Mouse (Mus musculus): ENCODE results near the gene Cds1. TPM values are rescaled to one million over a fixed set of nuclear protein-coding genes. Genes with fewer than 3 reads are reported as not detected.

Cds1 gene
- polyA plus RNA-seq, 1 experiment from 2014 or later: 0.64 TPM

GRCm38 (mm10) chr5:101757669-101758068, 7.3 kb upstream of the Cds1 start:
- peak; percentile 20 for DNase-seq (ENCODE audit: low spot score)

GRCm38 (mm10) chr5:101761685-101762084, 3.2 kb upstream of the Cds1 start:
- Histone ChIP-seq H3K36me3 (no peaks in the 10 kb centered on the region), H3K27ac (no peak overlapping the region), H3K4me1 (peaks cover 9% of the 10 kb centered on the region; the same call in 1 of the 2 replicates), H3K9me3 (no peaks in the 10 kb centered on the region), H3K27me3 (ENCODE audit: insufficient read depth, poor library complexity, severe bottlenecking) (peaks cover 50% of the 10 kb centered on the region), H3K4me3 (no peak overlapping the region)
- 64% methylated on average over 4 of the region's 4 CpGs for WGBS
- DNase-seq (ENCODE audit: low spot score): peak; percentile 30

More at GRCm38 (mm10) chr5:101757669-101758068, 7.3 kb upstream of the Cds1 start:
- Histone ChIP-seq H3K4me1 (no peaks in the 10 kb centered on the region), H3K9me3 (no peaks in the 10 kb centered on the region), H3K27ac (no peak overlapping the region), H3K4me3 (no peak overlapping the region), H3K27me3 (ENCODE audit: insufficient read depth, poor library complexity, severe bottlenecking) (peaks cover 10% of the 10 kb centered on the region; the same call in 1 of the 2 replicates), H3K36me3 (no peaks in the 10 kb centered on the region)

DNA sequence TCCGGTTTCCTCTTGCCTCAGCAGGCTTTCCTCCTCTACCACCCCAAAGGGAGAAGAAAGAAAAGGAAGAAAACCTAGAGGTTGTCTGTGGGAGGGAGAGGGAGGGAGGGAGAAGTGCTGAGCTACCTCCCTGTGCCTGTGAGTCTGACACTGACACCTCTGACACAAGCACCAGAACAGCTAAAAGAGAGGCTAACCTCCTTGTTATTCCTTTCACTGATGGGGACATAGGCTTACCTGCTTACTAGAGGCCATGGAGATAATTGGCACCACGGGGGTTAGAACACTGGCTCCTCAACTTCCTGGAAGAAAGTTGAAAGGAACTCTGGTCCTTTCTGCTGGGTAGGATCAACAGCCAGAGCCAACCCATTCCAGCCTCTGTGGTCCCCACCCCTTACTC, 1.4 kb upstream of the Cds1 start:
- Histone ChIP-seq H3K4me1 (peaks cover 9% of the 10 kb centered on the region; the same call in 1 of the 2 replicates), H3K27me3 (ENCODE audit: insufficient read depth, poor library complexity, severe bottlenecking) (peaks cover 69% of the 10 kb centered on the region), H3K4me3 (no peak overlapping the region), H3K27ac (no peak overlapping the region), H3K36me3 (no peaks in the 10 kb centered on the region), H3K9me3 (no peaks in the 10 kb centered on the region)
- DNase-seq (ENCODE audit: low spot score): peak; percentile 55
- WGBS: 7% methylated on average over 2 of the region's 2 CpGs

DNA sequence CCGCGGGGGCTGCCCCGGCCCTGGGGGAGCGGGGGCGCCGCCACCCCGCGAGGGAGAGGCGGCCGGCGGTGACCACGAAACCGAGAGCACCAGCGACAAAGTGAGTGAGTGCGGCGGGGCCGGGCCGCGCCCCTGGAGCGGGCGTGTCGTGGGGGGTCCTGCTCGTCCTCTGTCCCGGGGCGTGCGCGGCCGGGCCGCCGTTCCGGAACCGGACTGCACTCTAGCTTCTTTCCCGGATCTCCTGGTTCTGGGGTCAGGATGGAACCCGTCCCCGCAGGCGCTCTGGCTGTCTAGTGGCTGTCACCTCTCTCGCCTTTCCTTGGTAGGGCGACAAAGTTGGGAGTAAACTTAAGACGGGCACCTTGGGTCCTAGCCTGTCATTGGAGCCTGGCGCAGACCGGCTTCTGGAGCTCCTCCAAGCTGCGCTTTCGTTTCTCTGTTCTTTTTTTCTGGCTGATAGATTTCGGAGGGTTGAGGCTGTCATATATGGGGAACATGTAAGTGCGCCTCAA, 516 bp downstream of the Cds1 start:
- H3K27ac ChIP-seq: peak overlapping the region; percentile 63
- 1% methylated on average over 41 of the region's 45 CpGs for WGBS
- no peak for DNase-seq (ENCODE audit: low spot score)

DNA sequence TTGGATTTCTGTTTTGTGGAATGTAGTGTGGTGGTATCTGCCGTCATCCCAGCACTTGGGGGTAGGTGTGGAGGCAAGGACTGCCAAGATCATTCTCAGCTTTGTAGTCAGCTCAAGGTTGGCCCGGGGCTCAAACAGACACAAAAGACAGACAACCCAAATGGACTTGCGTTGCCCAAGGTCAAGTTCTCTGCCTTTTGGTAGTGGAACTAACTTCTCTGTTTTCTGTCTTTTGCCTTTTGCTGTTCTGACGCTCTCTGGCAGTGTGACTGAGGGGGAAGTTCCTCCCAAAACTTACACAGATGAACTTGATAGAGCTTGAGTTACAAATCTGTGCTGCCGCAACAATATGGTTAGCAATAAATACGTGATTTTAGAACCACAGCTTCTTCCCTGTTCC, 1.3 kb downstream of the Cds1 start:
- Histone ChIP-seq H3K27me3 (ENCODE audit: insufficient read depth, poor library complexity, severe bottlenecking) (peaks cover 86% of the 10 kb centered on the region), H3K4me3 (no peak overlapping the region), H3K36me3 (no peaks in the 10 kb centered on the region), H3K4me1 (peaks cover 9% of the 10 kb centered on the region; the same call in 1 of the 2 replicates), H3K27ac (no peak overlapping the region), H3K9me3 (no peaks in the 10 kb centered on the region)
- WGBS: 36% methylated on average over 6 of the region's 6 CpGs
- no peak for DNase-seq (ENCODE audit: low spot score)

More for the DNA sequence above, 516 bp downstream of the Cds1 start:
- Histone ChIP-seq H3K9me3 (no peaks in the 10 kb centered on the region), H3K4me1 (peaks cover 9% of the 10 kb centered on the region; the same call in 1 of the 2 replicates), H3K36me3 (no peaks in the 10 kb centered on the region), H3K4me3 (peak overlapping the region; percentile 86), H3K27me3 (ENCODE audit: insufficient read depth, poor library complexity, severe bottlenecking) (peaks cover 85% of the 10 kb centered on the region)

DNA sequence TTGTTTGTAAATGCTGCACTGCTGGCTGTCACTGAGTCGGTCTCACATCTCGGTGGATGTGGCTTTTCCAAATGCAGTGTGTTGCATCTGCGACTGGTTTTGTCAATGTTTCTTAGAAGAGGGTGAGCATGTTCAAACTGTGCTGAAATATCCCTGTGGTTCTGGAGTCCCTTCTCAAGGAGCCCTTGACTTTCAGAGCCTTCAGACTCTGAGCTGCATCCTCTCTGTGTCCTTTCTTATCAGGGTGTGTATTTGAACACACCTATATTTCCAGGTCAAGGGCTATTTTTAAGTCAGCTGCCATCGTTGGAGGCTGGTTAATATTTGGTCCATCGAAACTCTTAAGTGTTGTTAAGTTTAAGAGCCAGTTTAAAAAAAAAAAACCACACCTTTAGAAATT, 2.2 kb downstream of the Cds1 start:
- no peak overlapping the region for H3K4me3 ChIP-seq
- no peaks in the 10 kb centered on the region for H3K36me3 ChIP-seq
- 52% methylated on average over 5 of the region's 5 CpGs for WGBS
- peaks cover 9% of the 10 kb centered on the region; the same call in 1 of the 2 replicates for H3K4me1 ChIP-seq
- no peak overlapping the region for H3K27ac ChIP-seq
- no peak for DNase-seq (ENCODE audit: low spot score)
- no peaks in the 10 kb centered on the region for H3K9me3 ChIP-seq
- H3K27me3 ChIP-seq (ENCODE audit: insufficient read depth, poor library complexity, severe bottlenecking): peaks cover 87% of the 10 kb centered on the region

DNA sequence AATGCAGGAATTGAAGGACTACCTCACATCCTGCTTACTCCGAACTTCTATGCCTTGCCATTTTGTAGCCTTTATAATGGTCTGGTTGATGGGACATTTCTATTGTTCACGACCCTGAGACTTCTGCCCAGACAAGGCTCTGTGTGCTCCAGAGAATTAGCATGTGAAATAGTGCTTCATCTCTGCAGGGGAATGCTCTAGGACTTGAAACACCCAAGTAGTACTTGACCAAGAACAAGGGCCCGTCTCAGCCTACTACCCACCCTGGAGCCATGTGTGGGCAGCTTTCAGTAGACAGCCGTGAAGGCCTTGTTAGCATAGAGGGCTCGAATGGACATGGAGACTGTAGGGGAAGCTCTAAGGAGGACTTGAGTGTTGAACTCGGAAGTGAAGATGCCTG, 2.6 kb downstream of the Cds1 start:
- WGBS: 74% methylated on average over 6 of the region's 6 CpGs
- Histone ChIP-seq H3K27ac (no peak overlapping the region), H3K36me3 (no peaks in the 10 kb centered on the region), H3K4me3 (no peak overlapping the region), H3K27me3 (ENCODE audit: insufficient read depth, poor library complexity, severe bottlenecking) (peaks cover 83% of the 10 kb centered on the region), H3K9me3 (no peaks in the 10 kb centered on the region), H3K4me1 (peaks cover 9% of the 10 kb centered on the region; the same call in 1 of the 2 replicates)
- DNase-seq (ENCODE audit: low spot score): no peak

DNA sequence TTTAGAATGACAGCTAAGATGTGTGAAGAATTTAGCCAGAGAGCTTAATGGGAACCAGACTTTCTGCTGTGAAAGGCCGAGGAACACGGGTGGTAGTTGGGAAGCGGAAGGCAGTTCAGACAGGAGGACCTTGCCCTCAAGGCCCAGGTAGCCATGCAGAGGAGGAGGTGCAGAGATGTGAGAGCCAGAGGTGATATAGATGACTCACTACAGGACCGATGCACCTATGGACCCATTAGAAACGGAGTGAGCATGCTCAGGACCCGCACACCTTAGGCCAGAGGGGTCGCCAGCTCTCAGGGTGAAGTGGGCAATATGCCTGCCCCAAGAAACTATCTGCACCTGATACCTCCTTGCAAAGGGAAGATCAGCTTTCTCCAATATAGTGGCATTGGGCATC, 3.6 kb downstream of the Cds1 start:
- Histone ChIP-seq H3K9me3 (no peaks in the 10 kb centered on the region), H3K27me3 (ENCODE audit: insufficient read depth, poor library complexity, severe bottlenecking) (peaks cover 75% of the 10 kb centered on the region)
- DNase-seq (ENCODE audit: low spot score): no peak

GRCm38 (mm10) chr5:101772621-101773020, 7.7 kb downstream of the Cds1 start:
- H3K4me3 ChIP-seq: no peak overlapping the region
- no peaks in the 10 kb centered on the region for H3K36me3 ChIP-seq
- no peak overlapping the region for H3K27ac ChIP-seq
- WGBS: 88% methylated on average over 9 of the region's 9 CpGs
- no peaks in the 10 kb centered on the region for H3K9me3 ChIP-seq
- no peak for DNase-seq (ENCODE audit: low spot score)
- peaks cover 40% of the 10 kb centered on the region for H3K27me3 ChIP-seq (ENCODE audit: insufficient read depth, poor library complexity, severe bottlenecking)
- H3K4me1 ChIP-seq: no peaks in the 10 kb centered on the region

More for the DNA sequence above, 3.6 kb downstream of the Cds1 start:
- 86% methylated on average over 7 of the region's 7 CpGs for WGBS
- peaks cover 9% of the 10 kb centered on the region; the same call in 1 of the 2 replicates for H3K4me1 ChIP-seq
- no peak overlapping the region for H3K4me3 ChIP-seq
- H3K27ac ChIP-seq: no peak overlapping the region
- no peaks in the 10 kb centered on the region for H3K36me3 ChIP-seq

GRCm38 (mm10) chr5:101775262-101775661, 10.3 kb downstream of the Cds1 start:
- H3K36me3 ChIP-seq: no peaks in the 10 kb centered on the region
- no peak overlapping the region for H3K27ac ChIP-seq
- H3K4me3 ChIP-seq: no peak overlapping the region

DNA sequence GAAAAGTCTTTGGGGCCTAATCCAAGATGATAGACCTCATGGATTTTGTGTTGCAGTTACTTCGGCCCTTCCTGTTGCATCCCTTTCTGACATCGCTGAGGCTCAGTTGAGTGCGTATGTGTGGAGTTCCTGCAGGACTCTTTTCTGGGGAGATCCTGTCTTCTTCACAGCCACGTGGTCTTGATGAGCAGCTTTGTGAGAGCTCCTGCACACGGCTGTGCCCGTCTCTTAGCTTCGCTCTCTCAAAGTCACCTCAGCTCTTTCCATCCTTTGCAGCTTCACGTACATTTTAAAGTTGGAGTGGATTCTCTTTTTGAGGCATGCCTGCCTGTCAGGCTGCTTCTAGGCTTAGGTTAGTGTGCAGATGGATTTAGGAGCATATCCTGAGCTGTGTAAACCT, 11.6 kb downstream of the Cds1 start:
- DNase-seq (ENCODE audit: low spot score): no peak
- no peak overlapping the region for H3K27ac ChIP-seq
- H3K36me3 ChIP-seq: no peaks in the 10 kb centered on the region
- peaks cover 10% of the 10 kb centered on the region for H3K27me3 ChIP-seq (ENCODE audit: insufficient read depth, poor library complexity, severe bottlenecking)
- H3K4me1 ChIP-seq: no peaks in the 10 kb centered on the region
- 79% methylated on average over 8 of the region's 8 CpGs for WGBS
- no peaks in the 10 kb centered on the region for H3K9me3 ChIP-seq
- no peak overlapping the region for H3K4me3 ChIP-seq

More at GRCm38 (mm10) chr5:101775262-101775661, 10.3 kb downstream of the Cds1 start:
- DNase-seq (ENCODE audit: low spot score): peak; percentile 14
- no peaks in the 10 kb centered on the region for H3K4me1 ChIP-seq
- H3K9me3 ChIP-seq: no peaks in the 10 kb centered on the region
- peaks cover 15% of the 10 kb centered on the region for H3K27me3 ChIP-seq (ENCODE audit: insufficient read depth, poor library complexity, severe bottlenecking)
- 85% methylated on average over 8 of the region's 8 CpGs for WGBS

DNA sequence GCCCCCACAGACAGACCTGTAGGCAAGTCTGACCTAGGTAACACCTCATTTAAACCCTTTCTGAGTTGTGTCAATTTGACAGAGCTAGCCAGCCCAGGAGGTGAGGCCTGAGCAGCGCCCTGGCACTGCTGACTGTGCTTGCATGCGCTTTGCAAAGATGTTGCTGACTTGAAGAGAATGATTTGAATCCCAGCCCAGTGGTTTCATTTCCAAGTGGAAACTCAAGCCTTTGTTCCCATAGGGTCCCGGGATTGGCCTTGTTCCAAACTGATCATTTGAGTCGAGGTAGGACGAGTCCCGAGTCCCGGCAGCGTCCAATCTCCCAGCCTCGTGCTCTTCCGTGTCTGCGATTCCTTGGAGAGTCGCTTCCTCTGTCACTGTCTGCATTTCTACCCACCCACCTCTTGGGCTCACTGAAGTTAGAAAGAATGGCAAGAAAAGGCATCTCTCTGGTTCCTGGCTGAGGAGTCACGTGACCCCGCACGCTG, 14.5 kb downstream of the Cds1 start:
- no peaks in the 10 kb centered on the region for H3K4me1 ChIP-seq
- no peaks in the 10 kb centered on the region for H3K36me3 ChIP-seq
- WGBS: 83% methylated on average over 15 of the region's 15 CpGs
- no peaks in the 10 kb centered on the region for H3K27me3 ChIP-seq (ENCODE audit: insufficient read depth, poor library complexity, severe bottlenecking)
- H3K27ac ChIP-seq: no peak overlapping the region
- no peaks in the 10 kb centered on the region for H3K9me3 ChIP-seq
- H3K4me3 ChIP-seq: no peak overlapping the region
- DNase-seq (ENCODE audit: low spot score): no peak

DNA sequence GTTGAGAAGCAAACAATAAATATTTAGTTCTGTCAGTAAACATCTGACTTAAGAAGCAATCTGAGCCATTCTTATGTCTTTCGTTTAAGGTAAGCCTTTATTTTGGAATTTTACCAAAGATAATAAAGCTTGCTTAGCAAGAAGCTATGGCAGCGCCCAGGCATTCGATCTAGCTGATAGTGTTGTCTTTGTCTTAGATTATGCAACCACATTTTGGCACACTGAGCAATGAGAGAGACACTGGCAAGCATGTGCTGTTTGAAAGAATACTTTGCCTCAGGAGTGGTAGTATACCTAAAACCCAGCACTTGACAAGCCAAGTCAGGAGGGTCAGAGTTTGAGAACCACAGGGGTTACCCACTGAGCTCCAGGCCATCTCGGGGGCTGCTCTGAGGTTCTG, 16.0 kb downstream of the Cds1 start:
- no peak overlapping the region for H3K27ac ChIP-seq
- WGBS: 81% methylated on average over 4 of the region's 4 CpGs
- H3K9me3 ChIP-seq: no peaks in the 10 kb centered on the region
- H3K36me3 ChIP-seq: no peaks in the 10 kb centered on the region
- DNase-seq (ENCODE audit: low spot score): no peak
- no peaks in the 10 kb centered on the region for H3K4me1 ChIP-seq
- H3K27me3 ChIP-seq (ENCODE audit: insufficient read depth, poor library complexity, severe bottlenecking): no peaks in the 10 kb centered on the region
- H3K4me3 ChIP-seq: no peak overlapping the region

GRCm38 (mm10) chr5:101784328-101784727, 19.4 kb downstream of the Cds1 start:
- no peak for DNase-seq (ENCODE audit: low spot score)
- H3K4me3 ChIP-seq: no peak overlapping the region
- H3K27me3 ChIP-seq (ENCODE audit: insufficient read depth, poor library complexity, severe bottlenecking): no peaks in the 10 kb centered on the region

More at GRCm38 (mm10) chr5:101784328-101784727, 19.4 kb downstream of the Cds1 start:
- 66% methylated on average over 3 of the region's 3 CpGs for WGBS
- H3K4me1 ChIP-seq: 0 out of 2 replicates have a peak, but pooled peaks cover 2% of the 10 kb centered on the region
- no peak overlapping the region for H3K27ac ChIP-seq
- H3K36me3 ChIP-seq: no peaks in the 10 kb centered on the region
- H3K9me3 ChIP-seq: no peaks in the 10 kb centered on the region

Data from heart, embryonic 10.5 days (tissue).